9 mouse cellular contexts compared by ENCODE assay signal in the genomic region with DNA sequence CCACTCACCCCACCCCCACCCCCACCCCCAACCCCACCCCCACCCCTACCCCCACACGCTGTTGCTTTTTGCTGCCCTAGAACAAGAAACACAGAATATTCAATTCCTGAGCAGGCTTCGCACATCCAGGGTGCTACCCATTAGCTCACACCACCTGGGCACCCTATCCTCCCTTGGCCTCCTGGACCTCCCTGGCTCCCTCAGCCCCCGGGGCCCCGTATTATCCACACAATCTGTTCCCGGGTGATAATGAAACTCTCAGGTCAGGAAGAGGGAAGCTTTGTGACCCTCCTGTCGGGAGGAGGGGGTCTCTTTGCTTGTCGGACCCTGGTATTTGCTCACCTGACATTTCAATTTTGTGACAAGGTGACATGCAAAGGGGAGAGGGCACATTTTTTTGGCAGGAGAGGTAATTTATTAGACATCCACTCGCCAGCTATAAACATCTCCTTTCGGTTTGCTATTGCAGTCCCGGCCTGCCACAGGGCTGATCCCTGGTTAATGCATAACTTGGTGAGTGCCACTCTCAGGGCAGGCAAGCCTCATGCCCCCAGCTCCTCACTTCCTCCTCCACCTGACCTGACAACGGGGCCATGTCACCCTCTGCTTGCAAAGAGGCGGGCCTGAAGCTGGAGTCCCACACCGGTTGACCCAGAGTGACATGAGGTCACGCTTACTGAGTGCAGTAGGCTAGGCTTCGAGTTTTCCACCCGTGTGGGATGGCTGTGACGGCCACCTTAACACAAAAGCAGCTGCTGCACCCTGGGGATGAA.
DNase-seq lines count a peak whose midpoint lies in the region; ATAC-seq and TF ChIP-seq lines count a peak whose summit lies in the region.
"Had no signal": no experiment of that assay in that cellular context is flagged by ENCODE, and none has a peak within 500 bp of the region (broad histone marks: within the 10 kb centered on the region; RNA-seq: fewer than 3 reads in every experiment).

No protein-coding gene starts in this region.

- H3K27me3 ChIP-seq in intestine, embryonic 14.5 days (replicated peaks; ENCODE audit: control insufficient read depth, insufficient read depth, low read length), result no peaks in the 10 kb centered on the region
- 0 out of 2 replicates have a peak, but pooled peaks cover 3% of the 10 kb centered on the region for H3K27me3 ChIP-seq in kidney, embryonic 15.5 days
- H3K27me3 ChIP-seq in liver, postnatal 0 days (ENCODE audit: insufficient read depth, low read length), result no peaks in the 10 kb centered on the region
- no peaks in the 10 kb centered on the region for H3K27me3 ChIP-seq in splenic B cell, adult 2 months (ENCODE audit: control insufficient read depth, insufficient read depth, low read length, poor library complexity, severe bottlenecking)
- peaks cover 7% of the 10 kb centered on the region; the same call in 1 of the 2 replicates for H3K27me3 ChIP-seq in heart, embryonic 12.5 days (replicated peaks)

- no peak for TF ChIP-seq EP300 in liver, postnatal 0 days (IDR thresholded peaks at IDR 0.05; ENCODE audit: low read depth)

- peak; percentile 78 for ATAC-seq in intestine, embryonic 14.5 days (replicated peaks; ENCODE audit: low FRiP score, low TSS enrichment, low read depth)
- ATAC-seq in kidney, embryonic 15.5 days (replicated peaks; ENCODE audit: low FRiP score), result peak; percentile 88
- ATAC-seq in liver, postnatal 0 days, result peak; percentile 90
- ATAC-seq in heart, embryonic 12.5 days (ENCODE audit: insufficient number of reproducible peaks, low FRiP score), result no peak
- ATAC-seq: midbrain, embryonic 16.5 days had no signal

- H3K4me2 ChIP-seq in intestine, embryonic 14.5 days (ENCODE audit: low read length), result peak overlapping the region; percentile 30; the same call in 1 of the 2 replicates
- peak overlapping the region; percentile 45 for H3K4me2 ChIP-seq in kidney, embryonic 15.5 days
- H3K4me2 ChIP-seq in liver, postnatal 0 days (ENCODE audit: low read depth, low read length), result peak overlapping the region; percentile 60
- no peak overlapping the region for H3K4me2 ChIP-seq in heart, embryonic 12.5 days

- H3K27ac ChIP-seq in intestine, embryonic 14.5 days (ENCODE audit: low read depth), result peak overlapping the region; percentile 54; the same call in 1 of the 2 replicates
- peak overlapping the region; percentile 89 for H3K27ac ChIP-seq in kidney, embryonic 15.5 days
- peak overlapping the region; percentile 90 for H3K27ac ChIP-seq in liver, postnatal 0 days (ENCODE audit: low read depth)
- no peak overlapping the region for H3K27ac ChIP-seq in heart, embryonic 12.5 days (ENCODE audit: poor library complexity, severe bottlenecking)

- no peaks in the 10 kb centered on the region for H3K36me3 ChIP-seq in intestine, embryonic 14.5 days (ENCODE audit: control insufficient read depth, insufficient read depth, low read length)
- no peaks in the 10 kb centered on the region for H3K36me3 ChIP-seq in kidney, embryonic 15.5 days
- H3K36me3 ChIP-seq in liver, postnatal 0 days (replicated peaks; ENCODE audit: insufficient read depth, low read length), result no peaks in the 10 kb centered on the region
- no peaks in the 10 kb centered on the region for H3K36me3 ChIP-seq in splenic B cell, adult 2 months (ENCODE audit: control insufficient read depth, insufficient read depth, low read length, poor library complexity, severe bottlenecking)
- H3K36me3 ChIP-seq in heart, embryonic 12.5 days, result no peaks in the 10 kb centered on the region

- DNase-seq in intestine, embryonic 14.5 days (ENCODE audit: low spot score), result no peak
- peak; percentile 72 for DNase-seq in liver, postnatal 0 days
- peak; percentile 76 for DNase-seq in splenic B cell, adult 2 months (ENCODE audit: low read depth, low spot score)
- DNase-seq in embryo, embryonic 11 days, result no peak
- no peak for DNase-seq in neural tube, embryonic 10.5 days (ENCODE audit: extremely low spot score, low spot score)
- DNase-seq: heart, postnatal 4 days had no signal

- no peak overlapping the region for H3K9ac ChIP-seq in intestine, embryonic 14.5 days (ENCODE audit: low read length)
- no peak overlapping the region for H3K9ac ChIP-seq in kidney, embryonic 15.5 days
- peak overlapping the region; percentile 27; the same call in 1 of the 2 replicates for H3K9ac ChIP-seq in liver, postnatal 0 days (replicated peaks)
- no peak overlapping the region for H3K9ac ChIP-seq in heart, embryonic 12.5 days

- no peak for TF ChIP-seq CTCF in liver, postnatal 0 days (IDR thresholded peaks at IDR 0.05; ENCODE audit: low read depth)

- no peaks in the 10 kb centered on the region for H3K9me3 ChIP-seq in intestine, embryonic 14.5 days (ENCODE audit: control insufficient read depth, low read length)
- H3K9me3 ChIP-seq in kidney, embryonic 15.5 days (replicated peaks), result no peaks in the 10 kb centered on the region
- H3K9me3 ChIP-seq in liver, postnatal 0 days (ENCODE audit: low read length), result no peaks in the 10 kb centered on the region
- H3K9me3 ChIP-seq in heart, embryonic 12.5 days (replicated peaks), result no peaks in the 10 kb centered on the region

- H3K4me3 ChIP-seq in intestine, embryonic 14.5 days (ENCODE audit: low read depth, low read length), result no peak overlapping the region
- H3K4me3 ChIP-seq in kidney, embryonic 15.5 days (replicated peaks), result no peak overlapping the region
- peak overlapping the region; percentile 32 for H3K4me3 ChIP-seq in liver, postnatal 0 days (ENCODE audit: low read depth, low read length)
- no peak overlapping the region for H3K4me3 ChIP-seq in heart, embryonic 12.5 days

- 37% methylated on average over 17 of the region's 17 CpGs for WGBS in intestine, embryonic 14.5 days
- WGBS in kidney, embryonic 15.5 days, result 22% methylated on average over 17 of the region's 17 CpGs
- 39% methylated on average over 17 of the region's 17 CpGs for WGBS in liver, postnatal 0 days (ENCODE audit: insufficient replicate concordance)
- WGBS in heart, embryonic 12.5 days, result 62% methylated on average over 17 of the region's 17 CpGs

- peaks cover 33% of the 10 kb centered on the region for H3K4me1 ChIP-seq in intestine, embryonic 14.5 days (replicated peaks; ENCODE audit: control insufficient read depth, insufficient read depth, low read length)
- peaks cover 56% of the 10 kb centered on the region for H3K4me1 ChIP-seq in kidney, embryonic 15.5 days
- H3K4me1 ChIP-seq in liver, postnatal 0 days (ENCODE audit: insufficient read depth), result peaks cover 37% of the 10 kb centered on the region
- H3K4me1 ChIP-seq in heart, embryonic 12.5 days (replicated peaks), result peaks cover 12% of the 10 kb centered on the region

Comparison
In these comparisons a context has a peak if more than half of its experiments do, and no peak if none do; other contexts are left out.
1. DNase-seq: peak in liver, postnatal 0 days (single experiment) and splenic B cell, adult 2 months (single experiment); none in intestine, embryonic 14.5 days (single experiment), embryo, embryonic 11 days (single experiment) and neural tube, embryonic 10.5 days (single experiment).